Mouse (Mus musculus) heart, embryonic 14.5 days (tissue): ENCODE measurements around the gene Ubr4. TPM values are rescaled to one million over a fixed set of nuclear protein-coding genes. Genes with fewer than 3 reads are reported as not detected.

Experiments
- ATAC-seq: fragments of 200-750 bp; cut with Nextera tagmentation; 2 replicates; pipeline ENCODE4 v1.8.0; 2017; ENCODE audit warnings: low read depth, moderate TSS enrichment; ENCODE audit not compliant: insufficient number of reproducible peaks, insufficient read depth, low FRiP score
- H3K27ac ChIP-seq, 2 experiments: fragments of 200-500 bp in 1 of 2; fragments of 300-500 bp in 1 of 2; sonication (generic) in 1 of 2; replicated peaks in 1 of 2; 2 replicates each; pipeline ENCODE4 v1.5.1; 2012 to 2014; ENCODE audit warnings: low read depth in 2 of 2, low read length in 2 of 2, control low read depth in 1 of 2, mild to moderate bottlenecking in 1 of 2, mixed read lengths in 1 of 2; ENCODE audit not compliant: control insufficient read depth in 1 of 2, insufficient read depth in 1 of 2
- H3K27me3 ChIP-seq: fragments of 300-500 bp; sonication (generic); 2 replicates; pipeline ENCODE4 v1.6.1; 2014; ENCODE audit warnings: mild to moderate bottlenecking, low read length, control low read depth; ENCODE audit not compliant: control insufficient read depth, insufficient read depth
- H3K36me3 ChIP-seq: fragments of 300-500 bp; sonication (generic); 2 replicates; pipeline ENCODE4 v1.6.1; 2014; ENCODE audit warnings: mild to moderate bottlenecking, control low read depth, low read length, mixed read lengths; ENCODE audit not compliant: control insufficient read depth, insufficient read depth
- H3K4me1 ChIP-seq, 2 experiments: fragments of 200-500 bp in 1 of 2; fragments of 300-500 bp in 1 of 2; sonication (generic) in 1 of 2; 2 replicates each; pipeline ENCODE4 v1.6.1; 2012 to 2014; ENCODE audit warnings: low read length in 2 of 2, control low read depth in 1 of 2, mixed read lengths in 1 of 2; ENCODE audit not compliant: control insufficient read depth in 2 of 2, insufficient read depth in 2 of 2
- H3K4me2 ChIP-seq: fragments of 300-500 bp; sonication (generic); 2 replicates; pipeline ENCODE4 v1.6.1; 2014; ENCODE audit warnings: mild to moderate bottlenecking, low read length
- H3K4me3 ChIP-seq, 2 experiments: fragments of 200-500 bp in 1 of 2; fragments of 300-500 bp in 1 of 2; sonication (generic) in 1 of 2; 2 replicates each; pipeline ENCODE4 v1.5.1; 2012 to 2014; ENCODE audit warnings: low read length in 2 of 2, mild to moderate bottlenecking in 2 of 2, control low read depth in 1 of 2, low read depth in 1 of 2, moderate library complexity in 1 of 2; ENCODE audit not compliant: control insufficient read depth in 1 of 2, insufficient read depth in 1 of 2
- H3K9ac ChIP-seq: fragments of 300-500 bp; sonication (generic); 2 replicates; pipeline ENCODE4 v1.6.1; 2014; ENCODE audit warnings: mild to moderate bottlenecking, low read length
- H3K9me3 ChIP-seq: fragments of 300-500 bp; sonication (generic); 2 replicates; pipeline ENCODE4 v1.6.1; 2016; ENCODE audit warnings: low read length, control low read depth; ENCODE audit not compliant: control insufficient read depth
- WGBS: fragments of 180-500 bp; shearing (Covaris S2); extraction: QIAGEN DNeasy Blood & Tissue Kit; methylation state at CpG from one replicate; pipeline ENCODE4 v1.1.7; 2014; 5-methylcytosine and 5-hydroxymethylcytosine counted together
- polyA plus RNA-seq: library from polyadenylated mRNA; unstranded; fragments of >200 nt; fragmentation: Nextera tagmentation; extraction: Ambion mirVana; gene quantifications from 2 replicates; pipeline ENCODE4 v1.2.1, GENCODE M21; 2014

Ubr4 gene
- polyA plus RNA-seq, 1 experiment from 2014 or later = 63.8 TPM

DNA sequence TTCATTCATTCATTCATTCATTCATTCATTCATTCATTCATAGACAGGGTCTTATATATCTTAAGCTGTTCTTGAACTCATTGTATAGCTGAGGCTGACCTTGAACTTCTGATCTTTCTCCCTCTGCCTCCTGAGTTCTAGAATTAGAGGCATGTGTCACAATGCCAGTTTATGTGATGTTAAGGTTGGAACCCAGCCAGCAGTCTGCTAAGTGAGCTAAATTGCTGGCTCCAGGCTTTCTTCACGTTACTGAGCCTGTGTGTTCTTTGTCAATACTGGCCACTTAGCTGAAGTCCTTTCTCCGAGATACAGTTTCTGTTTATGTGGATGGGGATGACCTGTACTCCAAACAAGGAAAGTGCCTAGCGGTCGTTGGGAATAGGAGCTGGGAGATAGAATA is 78.5 kb downstream of the Ubr4 start:
- Histone ChIP-seq H3K36me3 (peaks cover 95% of the 10 kb centered on the region), H3K9ac (no peak overlapping the region), H3K4me3 (no peak overlapping the region), H3K4me1 (peaks cover 21 to 31% of the 10 kb centered on the region in 2 experiments), H3K4me2 (no peak overlapping the region), H3K27ac (peak overlapping the region; percentile 67 to 92), H3K9me3 (no peaks in the 10 kb centered on the region), H3K27me3 (no peaks in the 10 kb centered on the region)
- 0 out of 2 replicates have a peak, but pooled peaks have one; percentile 22 for ATAC-seq
- WGBS = 25% methylated on average over 4 of the region's 4 CpGs

DNA sequence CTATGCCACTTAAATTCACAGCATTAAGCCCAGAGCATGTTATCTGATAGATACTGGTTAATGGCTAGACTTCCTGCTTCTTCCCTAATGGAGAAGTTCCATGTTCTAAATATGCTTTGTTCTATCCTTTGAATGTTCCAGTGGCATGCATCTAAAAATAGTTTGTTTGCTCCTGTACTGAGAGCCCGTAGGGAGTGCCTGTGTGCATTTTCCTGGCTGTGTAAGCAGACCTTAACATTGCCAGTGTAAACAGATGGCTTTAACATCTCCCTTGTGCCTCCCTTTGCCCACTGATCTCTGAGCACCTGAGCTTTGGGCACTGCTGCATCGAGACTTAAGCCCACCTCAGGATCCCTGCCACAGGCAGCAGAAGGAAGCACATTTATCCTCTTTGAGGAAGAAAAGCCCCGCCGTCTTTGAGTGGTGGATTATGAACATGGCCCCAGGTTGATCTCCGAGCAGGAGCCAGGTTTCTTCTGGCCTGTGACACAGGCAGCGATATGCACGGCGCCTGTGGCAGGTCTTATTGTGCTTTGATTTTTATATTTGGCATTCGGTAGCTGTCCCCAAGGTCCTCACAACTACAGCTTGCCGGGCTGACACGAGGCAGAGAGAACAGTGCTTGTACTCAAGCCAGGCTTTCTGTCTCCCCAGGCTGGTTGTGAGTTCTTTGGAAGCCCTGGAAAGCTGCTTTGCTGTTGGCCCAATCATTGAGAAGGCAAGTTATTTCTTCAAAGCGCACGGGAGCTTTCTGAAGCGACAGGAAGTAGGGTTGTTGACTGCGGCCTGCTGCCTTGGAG is 80.8 kb downstream of the Ubr4 start:
- Histone ChIP-seq H3K4me1 (peaks cover 21 to 31% of the 10 kb centered on the region in 2 experiments), H3K27ac (peak overlapping the region; percentile 92), H3K9ac (peak overlapping the region; percentile 53), H3K36me3 (peaks cover 95% of the 10 kb centered on the region), H3K4me3 (no peak overlapping the region), H3K27me3 (no peaks in the 10 kb centered on the region), H3K9me3 (no peaks in the 10 kb centered on the region), H3K4me2 (0 out of 2 replicates have a peak overlapping the region, but pooled peaks have one; percentile 19)
- WGBS = 52% methylated on average over 15 of the region's 15 CpGs
- peak; percentile 55; the same call in 1 of the 2 replicates for ATAC-seq

DNA sequence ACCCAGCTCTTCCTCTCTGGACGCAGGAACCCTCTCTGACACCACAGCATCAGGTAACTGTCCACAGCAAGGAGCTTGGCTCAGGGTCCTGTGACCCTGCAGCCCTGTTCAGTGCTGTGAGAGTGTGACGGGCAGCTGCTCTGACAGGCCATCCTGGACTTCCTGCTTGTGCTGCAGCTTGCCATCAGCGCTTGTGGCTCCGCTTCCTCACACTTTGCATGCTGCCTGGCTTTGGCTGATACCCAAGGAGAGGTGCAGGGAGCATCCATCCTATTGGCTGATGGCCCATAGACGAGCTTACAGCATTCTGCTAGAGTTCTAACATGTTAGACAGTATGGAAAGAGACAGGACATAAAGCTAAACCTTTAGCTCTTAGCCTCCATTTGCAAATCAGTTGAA is 88.8 kb downstream of the Ubr4 start:
- ATAC-seq = no peak
- H3K9me3 ChIP-seq = no peaks in the 10 kb centered on the region
- no peak overlapping the region for H3K27ac ChIP-seq
- peaks cover 99% of the 10 kb centered on the region for H3K36me3 ChIP-seq
- no peak overlapping the region for H3K4me3 ChIP-seq
- H3K9ac ChIP-seq = no peak overlapping the region
- H3K27me3 ChIP-seq = no peaks in the 10 kb centered on the region
- no peaks in the 10 kb centered on the region for H3K4me1 ChIP-seq
- H3K4me2 ChIP-seq = no peak overlapping the region
- WGBS = 78% methylated on average over 5 of the region's 5 CpGs

DNA sequence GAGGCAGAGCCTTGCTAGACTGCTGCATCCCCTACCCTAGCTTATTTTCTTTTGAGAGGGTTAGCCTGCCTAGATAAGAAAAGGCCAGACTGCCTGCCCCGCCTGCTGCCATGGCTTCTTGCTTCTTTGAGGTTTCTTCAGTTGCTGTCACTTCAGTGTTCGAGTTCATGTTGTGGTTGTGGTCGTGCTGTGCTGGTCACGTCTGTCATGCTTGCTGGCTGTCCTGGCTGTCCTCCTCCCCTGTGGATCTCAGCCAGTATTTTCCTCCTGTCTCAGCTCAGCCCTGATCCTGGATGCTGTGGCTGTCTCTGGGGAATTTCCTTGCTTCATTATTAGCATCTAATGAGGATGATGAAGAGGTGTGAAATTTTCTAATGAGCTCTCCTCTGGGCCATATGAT is 89.4 kb downstream of the Ubr4 start:
- Histone ChIP-seq H3K9me3 (no peaks in the 10 kb centered on the region), H3K27ac (no peak overlapping the region), H3K4me3 (no peak overlapping the region), H3K9ac (no peak overlapping the region), H3K27me3 (no peaks in the 10 kb centered on the region), H3K4me1 (no peaks in the 10 kb centered on the region), H3K4me2 (no peak overlapping the region), H3K36me3 (peaks cover 99% of the 10 kb centered on the region)
- ATAC-seq = no peak
- 92% methylated on average over 4 of the region's 4 CpGs for WGBS

DNA sequence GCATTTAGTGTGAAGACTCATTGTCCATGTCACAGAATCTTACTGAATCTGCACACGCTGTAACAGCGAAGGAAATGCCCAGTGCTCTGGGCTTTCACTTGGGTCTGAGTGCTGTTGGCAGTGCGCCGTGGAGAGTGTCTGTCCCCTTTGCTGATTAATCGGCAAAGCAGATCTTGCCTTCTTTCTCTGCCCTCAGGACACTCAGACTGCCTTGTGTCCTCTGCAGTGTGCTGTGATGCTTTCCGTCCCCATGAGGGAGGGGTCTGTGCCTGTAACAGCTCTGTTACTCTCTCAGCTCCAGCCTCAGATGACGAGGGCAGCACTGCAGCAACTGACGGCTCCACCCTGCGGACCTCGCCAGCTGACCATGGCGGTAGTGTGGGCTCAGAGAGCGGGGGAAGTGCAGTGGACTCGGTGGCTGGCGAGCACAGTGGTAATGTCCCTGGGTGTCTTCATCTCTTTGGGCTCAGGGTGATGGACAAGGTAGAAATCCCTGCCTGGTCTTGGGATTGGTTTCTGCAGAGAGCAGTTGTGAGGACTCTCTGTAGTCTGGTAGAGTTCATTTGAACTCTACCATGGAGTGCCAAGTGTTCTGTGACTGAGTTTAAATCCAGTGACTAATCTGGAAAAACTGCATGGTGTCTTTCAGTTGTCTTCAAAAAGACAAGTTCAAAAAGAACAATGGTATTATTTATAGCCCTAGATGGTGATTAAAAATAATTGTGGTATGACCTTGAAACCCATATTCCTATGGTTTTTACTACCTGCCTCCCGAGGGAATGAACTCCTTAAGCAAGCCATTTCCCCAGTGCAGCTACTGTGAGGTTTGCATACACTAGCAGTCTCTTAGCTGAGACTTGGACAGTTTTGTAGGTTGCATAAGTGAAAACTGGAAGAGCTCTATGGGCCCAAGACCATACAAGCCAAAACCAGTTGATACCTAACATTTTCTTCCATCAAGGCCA is 90.3 kb downstream of the Ubr4 start:
- no peaks in the 10 kb centered on the region for H3K9me3 ChIP-seq
- H3K27ac ChIP-seq = no peak overlapping the region
- no peak overlapping the region for H3K9ac ChIP-seq
- H3K4me3 ChIP-seq = no peak overlapping the region
- WGBS = 88% methylated on average over 15 of the region's 15 CpGs
- H3K27me3 ChIP-seq = no peaks in the 10 kb centered on the region
- H3K36me3 ChIP-seq = peaks cover 99% of the 10 kb centered on the region
- no peak overlapping the region for H3K4me2 ChIP-seq
- H3K4me1 ChIP-seq = no peaks in the 10 kb centered on the region
- ATAC-seq = no peak

DNA sequence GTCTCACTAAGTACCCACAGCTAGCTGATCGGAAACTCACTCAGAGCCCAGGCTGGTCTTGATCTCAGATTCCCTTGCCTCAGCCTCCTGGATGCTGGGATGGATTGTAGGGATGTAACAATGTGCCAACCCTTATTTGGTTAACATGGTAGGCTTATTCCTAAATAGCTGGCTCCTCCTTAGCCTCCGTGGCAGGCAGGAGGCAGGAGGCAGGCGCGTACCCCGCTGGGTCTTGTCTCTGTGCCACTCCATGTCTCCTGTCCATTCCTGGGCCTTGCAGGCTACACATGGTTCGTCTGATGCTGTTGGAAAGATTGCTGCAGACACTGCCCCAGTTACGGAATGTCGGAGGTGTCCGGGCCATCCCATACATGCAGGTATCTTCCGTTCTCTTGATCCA is 91.9 kb downstream of the Ubr4 start:
- Histone ChIP-seq H3K9ac (no peak overlapping the region), H3K9me3 (no peaks in the 10 kb centered on the region), H3K27ac (no peak overlapping the region), H3K4me3 (no peak overlapping the region), H3K27me3 (no peaks in the 10 kb centered on the region), H3K4me2 (no peak overlapping the region), H3K4me1 (no peaks in the 10 kb centered on the region), H3K36me3 (peaks cover 99% of the 10 kb centered on the region)
- WGBS = 92% methylated on average over 10 of the region's 10 CpGs
- no peak for ATAC-seq

DNA sequence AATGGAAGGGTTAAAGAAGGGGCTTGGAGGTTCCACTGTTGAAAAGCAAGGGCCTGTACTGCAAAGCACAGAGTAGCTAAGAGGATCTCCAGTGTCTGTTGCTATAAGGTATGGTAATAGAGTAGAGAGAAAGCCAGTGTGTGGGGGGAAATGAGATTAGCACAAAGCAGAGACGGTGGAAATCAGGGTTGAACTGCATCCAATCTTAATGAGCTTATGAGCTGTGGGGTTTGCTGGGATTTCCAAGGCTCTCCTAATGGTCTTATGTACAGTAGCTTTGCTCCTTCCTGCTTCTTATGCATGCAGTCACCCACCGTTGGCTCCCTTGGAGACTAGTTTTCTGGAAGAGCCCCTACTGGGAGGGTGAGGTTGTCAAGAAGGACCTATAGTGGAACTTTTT is 93.8 kb downstream of the Ubr4 start:
- Histone ChIP-seq H3K27me3 (no peaks in the 10 kb centered on the region), H3K36me3 (peaks cover 99% of the 10 kb centered on the region), H3K4me1 (no peaks in the 10 kb centered on the region), H3K4me2 (no peak overlapping the region), H3K4me3 (no peak overlapping the region), H3K9ac (no peak overlapping the region), H3K27ac (no peak overlapping the region), H3K9me3 (no peaks in the 10 kb centered on the region)
- WGBS = 80% methylated on average over 2 of the region's 2 CpGs
- ATAC-seq = no peak
